Mouse (Mus musculus): ENCODE measurements around the gene Themis2. TPM values are rescaled to one million over a fixed set of nuclear protein-coding genes. Genes with fewer than 3 reads are reported as not detected.
A peak's percentile ranks its signal among the peaks of the same experiment; 100 is the strongest.

Gene Themis2
- polyA plus RNA-seq, 1 experiment = not detected

DNA sequence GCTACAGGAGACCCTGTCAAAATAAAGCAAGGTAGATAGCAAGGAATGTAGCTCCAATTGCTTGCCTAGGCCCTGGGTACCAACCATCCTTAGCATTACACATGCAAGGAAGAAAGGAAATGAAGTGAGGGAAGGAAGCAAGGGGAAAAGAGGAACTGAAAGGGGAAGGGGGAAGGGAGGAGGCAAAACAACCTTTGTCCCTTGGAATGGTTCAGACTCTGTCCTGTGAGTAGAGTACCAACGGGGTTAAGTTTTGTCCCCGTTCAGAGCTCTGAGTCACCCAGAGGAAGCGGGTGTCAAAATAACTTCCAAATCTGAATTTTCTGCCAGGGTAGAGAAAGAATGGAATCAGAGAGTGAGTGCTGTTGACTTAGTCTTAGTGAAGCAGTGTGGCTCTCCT, 35.9 kb downstream of the Themis2 start:
- peaks cover 6% of the 10 kb centered on the region for H3K79me2 ChIP-seq (ENCODE audit: control insufficient read depth, insufficient read depth)

DNA sequence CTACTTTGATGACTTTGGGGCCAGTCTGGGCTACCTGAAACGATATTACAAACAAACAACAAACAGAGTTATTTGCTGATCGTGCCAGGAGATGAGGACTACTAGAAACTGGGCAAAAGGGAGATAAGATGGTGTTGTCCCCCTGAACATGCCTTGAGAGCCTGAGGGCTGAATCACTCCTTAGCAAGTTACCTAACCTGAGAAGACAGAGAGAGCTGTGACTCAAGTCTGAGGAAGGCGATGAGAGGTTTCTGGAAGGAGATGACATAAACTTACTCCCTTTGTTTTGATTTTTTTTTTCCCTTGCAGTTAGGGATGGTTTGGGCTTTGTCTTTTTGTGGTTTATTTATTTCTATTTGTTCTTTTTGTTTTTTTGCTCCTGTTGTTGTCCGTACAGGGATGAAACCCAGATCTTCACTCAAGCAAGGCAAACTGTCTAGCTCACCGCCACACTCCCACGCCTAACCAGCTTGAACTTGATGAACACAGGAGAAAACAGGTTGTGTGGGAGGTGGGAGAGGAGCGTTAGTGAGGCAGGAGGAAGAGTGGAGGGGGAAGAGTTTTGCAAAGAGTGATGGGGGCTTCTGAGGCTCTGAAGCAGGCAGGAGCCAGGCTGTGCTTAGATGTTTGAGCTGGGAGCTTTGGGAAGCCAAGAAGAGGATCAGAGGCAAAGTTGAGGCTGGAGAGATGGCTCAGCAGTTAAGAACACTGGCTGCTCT, 38.4 kb downstream of the Themis2 start:
- Histone ChIP-seq H3ac (ENCODE audit: control insufficient read depth, insufficient read length, low read depth) (no peak overlapping the region), H3K27me3 (ENCODE audit: control insufficient read depth, insufficient read depth, insufficient read length) (no peaks in the 10 kb centered on the region), H3K36me3 (ENCODE audit: control insufficient read depth, insufficient read depth) (no peaks in the 10 kb centered on the region), H3K79me2 (ENCODE audit: control insufficient read depth, insufficient read depth) (peaks cover 10% of the 10 kb centered on the region), H3K79me3 (ENCODE audit: low read depth) (no peaks in the 10 kb centered on the region), H3K4me3 (ENCODE audit: insufficient read depth, poor library complexity, severe bottlenecking) (no peak overlapping the region)
- TF ChIP-seq FOSL1 (IDR thresholded peaks at IDR 0.05; ENCODE audit: insufficient read depth, low read length, poor library complexity, severe bottlenecking) (peak; percentile 29), MYOG (IDR thresholded peaks at IDR 0.05; ENCODE audit: control insufficient read depth, extremely low read depth, insufficient read length) (no peak), USF1 (IDR thresholded peaks at IDR 0.05; ENCODE audit: low read depth) (no peak), CEBPB (IDR thresholded peaks at IDR 0.05; ENCODE audit: low read depth) (peak; percentile 19), MYOD1 (IDR thresholded peaks at IDR 0.05; ENCODE audit: control insufficient read depth, insufficient read length, low read depth) (no peak), CTCF (IDR thresholded peaks at IDR 0.05; ENCODE audit: control insufficient read depth, insufficient read depth, insufficient read length) (no peak), MAX (IDR thresholded peaks at IDR 0.05) (no peak)

More for the DNA sequence above, 35.9 kb downstream of the Themis2 start:
- H3K4me3 ChIP-seq (ENCODE audit: insufficient read depth, poor library complexity, severe bottlenecking) = no peak overlapping the region
- no peaks in the 10 kb centered on the region for H3K36me3 ChIP-seq (ENCODE audit: control insufficient read depth, insufficient read depth)
- H3K79me3 ChIP-seq (ENCODE audit: low read depth) = no peaks in the 10 kb centered on the region
- no peak for TF ChIP-seq FOSL1 (IDR thresholded peaks at IDR 0.05; ENCODE audit: insufficient read depth, low read length, poor library complexity, severe bottlenecking)
- TF ChIP-seq MYOD1 (IDR thresholded peaks at IDR 0.05; ENCODE audit: control insufficient read depth, insufficient read length, low read depth) = no peak
- no peak for TF ChIP-seq MAX (IDR thresholded peaks at IDR 0.05)
- no peak for TF ChIP-seq CEBPB (IDR thresholded peaks at IDR 0.05; ENCODE audit: low read depth)
- no peak for TF ChIP-seq MYOG (IDR thresholded peaks at IDR 0.05; ENCODE audit: control insufficient read depth, extremely low read depth, insufficient read length)
- no peak for TF ChIP-seq CTCF (IDR thresholded peaks at IDR 0.05; ENCODE audit: control insufficient read depth, insufficient read depth, insufficient read length)
- no peak for TF ChIP-seq USF1 (IDR thresholded peaks at IDR 0.05; ENCODE audit: low read depth)
- H3ac ChIP-seq (ENCODE audit: control insufficient read depth, insufficient read length, low read depth) = no peak overlapping the region
- H3K27me3 ChIP-seq (ENCODE audit: control insufficient read depth, insufficient read depth, insufficient read length) = no peaks in the 10 kb centered on the region

DNA sequence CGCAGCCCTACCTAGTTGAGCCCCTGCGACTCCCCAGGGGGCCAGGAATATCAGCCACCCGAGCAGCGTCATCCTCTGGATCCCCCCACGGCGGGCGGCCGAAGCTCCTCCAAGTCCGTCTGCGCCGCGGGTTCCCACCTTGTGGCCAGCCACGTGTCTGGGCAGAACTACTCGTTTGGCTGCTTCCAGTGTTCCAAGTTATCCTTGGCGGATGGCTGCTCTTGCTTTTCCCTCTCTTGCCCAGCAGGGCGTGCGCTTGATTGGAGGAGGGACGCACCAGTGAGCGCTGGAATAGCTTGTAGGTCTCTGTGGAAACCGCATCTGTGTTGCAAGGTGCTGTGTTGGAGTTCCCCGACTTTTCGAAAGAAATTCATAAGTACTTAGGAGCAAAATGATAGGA, 39.2 kb downstream of the Themis2 start, which contains the start of gene Smpdl3b:
Gene Smpdl3b, minus strand, starts transcription at position 279 of the 400 bp plus-strand sequence.
- Histone ChIP-seq H3K4me3 (ENCODE audit: insufficient read depth, poor library complexity, severe bottlenecking) (peak within 1 kb of the TSS; percentile 41), H3K79me3 (ENCODE audit: low read depth) (no peaks in the 10 kb centered on the region), H3K79me2 (ENCODE audit: control insufficient read depth, insufficient read depth) (peaks cover 10% of the 10 kb centered on the region), H3K36me3 (ENCODE audit: control insufficient read depth, insufficient read depth) (no peaks in the 10 kb centered on the region), H3K27me3 (ENCODE audit: control insufficient read depth, insufficient read depth, insufficient read length) (no peaks in the 10 kb centered on the region), H3ac (ENCODE audit: control insufficient read depth, insufficient read length, low read depth) (peak within 1 kb of the TSS; percentile 81)
- TF ChIP-seq FOSL1 (IDR thresholded peaks at IDR 0.05; ENCODE audit: insufficient read depth, low read length, poor library complexity, severe bottlenecking) (no peak), MYOG (IDR thresholded peaks at IDR 0.05; ENCODE audit: control insufficient read depth, extremely low read depth, insufficient read length) (no peak), CTCF (IDR thresholded peaks at IDR 0.05; ENCODE audit: control insufficient read depth, insufficient read depth, insufficient read length) (peak; percentile 8), USF1 (IDR thresholded peaks at IDR 0.05; ENCODE audit: low read depth) (peak; percentile 24), MYOD1 (IDR thresholded peaks at IDR 0.05; ENCODE audit: control insufficient read depth, insufficient read length, low read depth) (no peak), CEBPB (IDR thresholded peaks at IDR 0.05; ENCODE audit: low read depth) (peak; percentile 30), MAX (IDR thresholded peaks at IDR 0.05) (peak; percentile 98)

DNA sequence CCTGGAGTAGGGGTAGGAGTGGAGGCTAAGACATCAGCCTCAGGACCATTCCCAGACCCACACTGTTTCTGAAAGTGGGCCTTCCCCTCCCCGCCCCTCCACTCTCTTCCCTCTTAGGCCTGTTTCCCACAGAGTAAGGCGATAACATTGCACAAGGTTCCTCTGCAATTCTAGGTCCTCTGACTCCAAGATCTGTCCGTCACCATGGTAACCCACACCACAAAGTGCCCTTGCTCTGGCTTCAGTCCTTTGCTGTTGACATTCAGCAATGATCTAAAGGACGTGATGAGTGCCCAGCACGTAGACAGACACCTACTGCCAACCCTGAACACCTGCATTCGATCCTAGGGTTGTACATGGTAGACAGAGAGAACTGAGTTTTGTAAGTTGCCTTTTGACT, 43.2 kb downstream of the Themis2 start:
- no peaks in the 10 kb centered on the region for H3K36me3 ChIP-seq (ENCODE audit: control insufficient read depth, insufficient read depth)
- peaks cover 10% of the 10 kb centered on the region for H3K79me2 ChIP-seq (ENCODE audit: control insufficient read depth, insufficient read depth)

DNA sequence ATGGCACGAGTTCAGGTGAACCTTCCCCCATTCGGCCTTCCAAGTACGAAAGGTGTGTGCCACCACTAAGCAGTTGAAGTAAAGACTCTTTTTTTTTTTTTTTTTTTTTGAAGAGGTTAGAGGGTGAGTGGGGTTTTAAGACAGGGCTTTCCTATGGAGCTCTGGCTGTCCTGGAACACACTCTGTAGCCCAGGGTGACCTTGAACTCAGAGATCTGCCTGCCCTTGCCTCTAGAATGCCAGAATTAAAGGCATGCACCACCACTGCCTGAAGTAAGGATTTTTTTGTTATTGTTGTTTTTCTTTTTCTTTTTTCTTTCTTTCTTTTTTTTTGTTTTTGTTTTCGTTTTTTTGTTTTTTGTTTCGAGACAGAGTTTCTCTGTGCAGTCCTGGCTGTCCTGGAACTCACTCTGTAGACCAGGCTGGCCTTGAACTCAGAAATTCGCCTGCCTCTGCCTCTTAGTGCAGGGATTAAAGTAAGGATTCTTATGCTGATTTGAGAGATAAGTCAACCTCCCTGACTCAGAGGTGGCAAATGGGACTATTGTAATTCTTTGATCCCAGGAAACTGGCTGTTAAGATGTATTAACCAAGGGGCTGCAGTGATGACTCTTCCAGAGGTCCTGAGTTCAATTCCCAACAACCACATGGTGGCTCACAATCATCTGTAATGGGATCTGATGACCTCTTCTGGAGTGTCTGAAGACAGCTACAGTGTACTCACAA, 46.8 kb downstream of the Themis2 start:
- no peaks in the 10 kb centered on the region for H3K79me2 ChIP-seq (ENCODE audit: control insufficient read depth, insufficient read depth)
- TF ChIP-seq MAX (IDR thresholded peaks at IDR 0.05) = no peak
- TF ChIP-seq MYOG (IDR thresholded peaks at IDR 0.05; ENCODE audit: control insufficient read depth, extremely low read depth, insufficient read length) = no peak
- no peak overlapping the region for H3K4me3 ChIP-seq (ENCODE audit: insufficient read depth, poor library complexity, severe bottlenecking)
- H3K27me3 ChIP-seq (ENCODE audit: control insufficient read depth, insufficient read depth, insufficient read length) = no peaks in the 10 kb centered on the region
- H3K36me3 ChIP-seq (ENCODE audit: control insufficient read depth, insufficient read depth) = no peaks in the 10 kb centered on the region
- H3K79me3 ChIP-seq (ENCODE audit: low read depth) = peaks cover 2% of the 10 kb centered on the region
- H3ac ChIP-seq (ENCODE audit: control insufficient read depth, insufficient read length, low read depth) = no peak overlapping the region

More for the DNA sequence above, 43.2 kb downstream of the Themis2 start:
- Histone ChIP-seq H3ac (ENCODE audit: control insufficient read depth, insufficient read length, low read depth) (no peak overlapping the region), H3K27me3 (ENCODE audit: control insufficient read depth, insufficient read depth, insufficient read length) (no peaks in the 10 kb centered on the region), H3K4me3 (ENCODE audit: insufficient read depth, poor library complexity, severe bottlenecking) (no peak overlapping the region), H3K79me3 (ENCODE audit: low read depth) (peaks cover 2% of the 10 kb centered on the region)
- TF ChIP-seq CTCF (IDR thresholded peaks at IDR 0.05; ENCODE audit: control insufficient read depth, insufficient read depth, insufficient read length) = no peak
- no peak for TF ChIP-seq MAX (IDR thresholded peaks at IDR 0.05)
- TF ChIP-seq MYOG (IDR thresholded peaks at IDR 0.05; ENCODE audit: control insufficient read depth, extremely low read depth, insufficient read length) = no peak
- TF ChIP-seq FOSL1 (IDR thresholded peaks at IDR 0.05; ENCODE audit: insufficient read depth, low read length, poor library complexity, severe bottlenecking) = no peak
- TF ChIP-seq USF1 (IDR thresholded peaks at IDR 0.05; ENCODE audit: low read depth) = no peak
- no peak for TF ChIP-seq CEBPB (IDR thresholded peaks at IDR 0.05; ENCODE audit: low read depth)
- no peak for TF ChIP-seq MYOD1 (IDR thresholded peaks at IDR 0.05; ENCODE audit: control insufficient read depth, insufficient read length, low read depth)

All from C2C12 (cell line).